Comparison of ENCODE assay signal across 29 mouse cellular contexts in genomic region chr16:52804365-52804764, GRCm38 (mm10).
"Had no signal": no experiment of that assay in that cellular context is flagged by ENCODE, and none has a peak within 500 bp of the region (broad histone marks: within the 10 kb centered on the region; RNA-seq: fewer than 3 reads in every experiment).

No protein-coding gene starts in this region.

- ATAC-seq: forebrain, embryonic 13.5 days; forebrain, embryonic 14.5 days; forebrain, embryonic 15.5 days; forebrain, embryonic 16.5 days; forebrain, postnatal 0 days had no signal

- H3K4me2 ChIP-seq: embryonic facial prominence, embryonic 12.5 days; embryonic facial prominence, embryonic 13.5 days; embryonic facial prominence, embryonic 15.5 days; forebrain, embryonic 12.5 days; forebrain, embryonic 13.5 days; forebrain, embryonic 15.5 days had no signal

- H3K36me3 ChIP-seq: embryonic facial prominence, embryonic 10.5 days; embryonic facial prominence, embryonic 12.5 days; embryonic facial prominence, embryonic 13.5 days; embryonic facial prominence, embryonic 15.5 days; forebrain, embryonic 10.5 days; forebrain, embryonic 12.5 days; forebrain, embryonic 15.5 days had no signal

- H3K4me1 ChIP-seq: embryonic facial prominence, embryonic 10.5 days; embryonic facial prominence, embryonic 12.5 days; embryonic facial prominence, embryonic 13.5 days; embryonic facial prominence, embryonic 15.5 days; forebrain, embryonic 10.5 days; forebrain, embryonic 12.5 days; forebrain, embryonic 13.5 days; forebrain, embryonic 15.5 days had no signal

- H3K4me3 ChIP-seq: embryonic facial prominence, embryonic 10.5 days; embryonic facial prominence, embryonic 12.5 days; embryonic facial prominence, embryonic 13.5 days; embryonic facial prominence, embryonic 15.5 days; erythroblast, embryonic 14.5 days; forebrain, embryonic 10.5 days; forebrain, embryonic 12.5 days; forebrain, embryonic 13.5 days; forebrain, embryonic 15.5 days; gastrocnemius, adult 2 months; heart, adult 2 months had no signal

- DNase-seq: cerebellum, adult 2 months; cerebellum, adult 8-10 months; cerebellum, adult 9-10 months; cerebellum, adult 9-11 months; cerebellum, postnatal 10 days; cerebellum, postnatal 14 days; cerebellum, postnatal 25 days; cerebellum, postnatal 36 days; embryo, embryonic 11 days; forebrain, postnatal 0 days; gastrocnemius, adult 2 months; gastrocnemius, postnatal 10 days; gastrocnemius, postnatal 14 days; gastrocnemius, postnatal 25 days; gastrocnemius, postnatal 36 days; heart, adult 11 months; heart, adult 18-20 months; heart, adult 2 months had no signal

- H3K9ac ChIP-seq: embryonic facial prominence, embryonic 12.5 days; embryonic facial prominence, embryonic 13.5 days; embryonic facial prominence, embryonic 15.5 days; forebrain, embryonic 12.5 days; forebrain, embryonic 13.5 days; forebrain, embryonic 15.5 days; forebrain, postnatal 0 days had no signal

- H3K27ac ChIP-seq: embryonic facial prominence, embryonic 10.5 days; embryonic facial prominence, embryonic 12.5 days; embryonic facial prominence, embryonic 13.5 days; embryonic facial prominence, embryonic 15.5 days; forebrain, embryonic 10.5 days; forebrain, embryonic 12.5 days; forebrain, embryonic 13.5 days; forebrain, embryonic 15.5 days; gastrocnemius, adult 2 months; heart, adult 2 months had no signal

- H3K27me3 ChIP-seq: embryonic facial prominence, embryonic 12.5 days; embryonic facial prominence, embryonic 13.5 days; embryonic facial prominence, embryonic 15.5 days; forebrain, embryonic 12.5 days; forebrain, embryonic 13.5 days; forebrain, embryonic 15.5 days had no signal

- H3K9me3 ChIP-seq: embryonic facial prominence, embryonic 10.5 days; embryonic facial prominence, embryonic 12.5 days; embryonic facial prominence, embryonic 13.5 days; embryonic facial prominence, embryonic 15.5 days; forebrain, embryonic 10.5 days; forebrain, embryonic 12.5 days; forebrain, embryonic 13.5 days; forebrain, embryonic 15.5 days had no signal
